Mouse (Mus musculus): ENCODE results near the gene Chmp1a.
"Not testable (repeated sequence)": the region's sequence is repeated elsewhere in the genome, so short reads cannot be mapped to it uniquely, and the experiment has no call there.

The Chmp1a gene

DNA sequence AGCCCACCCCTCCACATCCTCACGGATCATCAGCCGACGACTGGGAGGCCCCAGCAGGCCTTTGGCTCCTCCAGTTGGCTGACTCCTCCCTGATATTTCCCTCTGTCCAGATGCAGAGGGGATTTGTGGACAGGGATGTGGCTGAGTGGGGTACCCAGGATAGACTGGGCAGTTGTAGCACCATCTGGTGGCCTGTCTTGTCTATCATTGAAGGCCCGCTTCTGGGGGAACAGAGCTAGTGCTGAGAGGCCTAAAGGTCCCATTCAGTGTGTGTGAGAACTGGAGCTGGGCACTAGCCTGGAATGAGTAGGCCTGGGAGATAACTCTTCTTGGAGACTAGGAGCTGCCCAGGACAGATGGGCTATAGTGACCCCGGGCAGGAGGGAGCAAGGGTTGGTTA, 19.2 kb upstream of the Chmp1a start:
- no peak for DNase-seq

DNA sequence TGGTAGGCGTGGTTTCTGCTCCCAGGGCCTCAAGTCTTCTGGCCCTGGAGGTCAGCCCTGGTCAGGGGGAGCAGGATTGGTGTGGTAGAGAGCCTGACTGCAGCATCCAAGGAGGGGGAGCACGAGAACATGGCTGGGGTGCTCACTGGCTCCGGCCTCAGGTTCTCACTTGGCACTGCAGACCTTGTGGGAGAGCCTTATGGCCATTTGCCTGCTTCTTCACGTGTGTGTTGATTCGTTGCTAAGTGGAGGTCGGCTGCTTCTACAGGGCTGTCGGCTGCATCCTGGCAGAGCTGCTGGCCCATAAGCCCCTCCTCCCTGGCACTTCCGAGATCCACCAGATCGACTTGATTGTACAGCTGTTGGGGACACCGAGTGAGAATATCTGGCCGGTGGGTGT, 17.8 kb upstream of the Chmp1a start:
- not testable (repeated sequence) for DNase-seq

DNA sequence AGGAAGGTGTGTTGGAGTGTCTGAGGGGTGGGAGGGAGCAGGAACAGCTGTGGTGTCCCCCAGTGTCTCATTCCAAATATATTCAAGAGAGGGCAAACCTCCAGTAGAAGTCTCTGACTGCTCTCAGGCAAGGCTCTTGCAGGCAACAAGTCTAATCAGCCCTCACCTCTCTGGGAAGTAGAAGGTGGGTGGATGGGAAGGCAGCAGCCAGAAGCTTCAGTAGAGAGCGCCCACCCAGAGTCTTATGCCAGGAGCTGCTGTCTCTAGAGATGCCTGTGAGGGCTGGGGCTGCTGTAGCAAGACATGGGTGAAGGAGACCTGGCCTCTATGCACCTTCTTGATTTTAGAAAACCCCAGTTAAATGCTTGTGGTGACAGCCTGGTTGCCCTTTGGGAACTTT, 15.9 kb upstream of the Chmp1a start:
- DNase-seq: peak; percentile 48

DNA sequence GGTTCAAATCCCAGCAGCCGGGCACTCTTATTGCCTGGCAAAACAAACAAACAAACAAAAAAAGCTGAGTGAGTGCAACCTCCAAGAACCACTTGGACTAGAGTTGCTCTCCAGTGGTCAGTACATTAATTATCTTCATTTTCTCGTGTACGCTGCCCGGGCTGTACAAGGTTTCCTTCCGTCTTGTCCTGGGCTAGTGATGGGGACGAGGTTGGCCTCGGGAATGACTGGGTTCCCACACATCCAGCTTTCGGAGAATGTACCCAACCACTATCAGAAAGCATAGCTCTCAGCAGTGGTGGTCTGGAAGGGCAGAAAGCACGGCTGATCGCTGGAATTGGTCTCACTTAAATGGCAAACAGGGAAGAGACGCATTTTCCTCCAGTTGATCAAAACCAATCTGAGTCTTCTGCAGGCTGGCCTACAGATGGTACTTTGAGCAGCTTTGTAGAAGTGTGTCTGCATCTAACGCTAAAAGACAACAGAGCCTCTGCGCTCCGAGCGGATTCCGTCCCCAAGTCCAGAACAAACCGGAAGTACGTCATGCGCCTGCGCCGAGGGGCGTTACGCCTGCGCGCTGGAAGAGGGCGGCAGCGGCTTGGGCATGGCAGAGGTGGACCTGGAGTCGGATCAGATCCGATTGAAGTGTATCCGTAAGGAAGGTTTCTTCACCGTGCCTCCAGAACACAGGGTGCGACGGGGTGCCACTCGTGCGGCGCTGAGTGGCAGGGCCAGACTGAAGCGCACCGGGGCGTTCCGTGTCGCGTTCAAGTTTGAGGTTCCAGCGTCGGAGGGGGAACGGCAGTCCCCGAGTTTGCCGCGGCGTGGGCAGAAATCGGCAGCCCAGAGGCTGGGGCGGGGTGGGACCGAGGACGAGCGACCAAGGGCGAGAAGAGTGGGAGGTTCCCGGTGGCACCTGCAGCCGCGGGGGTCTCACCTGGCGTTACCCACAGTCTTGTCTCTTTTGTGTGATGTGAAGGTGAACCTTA, 12.0 kb upstream of the Chmp1a start, which contains the start of gene Cdk10:
Gene Cdk10, plus strand, starts transcription at position 565 of the 989 bp plus-strand sequence.
- DNase-seq: peak; percentile 96

DNA sequence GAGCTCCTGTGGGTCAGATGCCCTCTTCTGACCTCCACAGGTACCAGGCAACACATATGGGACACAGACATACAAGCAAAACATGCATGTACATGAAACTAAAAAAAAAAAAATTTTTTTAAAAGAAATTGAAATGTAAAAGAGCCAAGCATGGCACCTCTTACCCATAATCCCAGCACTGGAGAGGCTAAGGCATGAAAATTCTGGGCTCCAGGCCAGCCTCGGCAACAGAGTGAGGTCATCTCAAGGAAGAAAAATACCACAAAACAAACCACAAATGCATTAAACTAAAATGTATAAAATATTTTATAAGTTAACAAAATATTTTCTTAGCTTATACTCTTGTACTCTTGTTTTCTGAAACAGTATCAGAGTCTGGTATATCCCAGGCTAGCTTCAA, 8.4 kb upstream of the Chmp1a start:
- DNase-seq: no peak

DNA sequence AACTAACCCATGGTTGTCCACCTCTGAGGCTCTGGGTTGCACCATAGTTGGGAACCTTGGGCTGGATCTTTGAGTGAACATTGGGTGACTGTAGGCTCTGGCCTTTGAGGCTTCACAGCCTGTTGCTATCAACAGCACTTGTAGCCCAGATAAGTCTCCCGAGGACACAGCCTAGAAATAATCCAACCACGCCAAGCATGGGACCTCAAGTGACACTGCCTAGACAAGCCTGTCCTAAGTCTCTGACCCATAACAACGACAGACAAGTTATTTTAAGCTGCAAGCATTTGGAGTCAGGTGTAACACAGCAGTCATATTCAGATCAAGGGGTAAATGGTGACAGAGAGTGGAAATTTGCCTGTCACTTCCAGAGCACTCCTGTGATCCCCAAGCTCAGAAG, 2.9 kb upstream of the Chmp1a start:
- no peak for DNase-seq

DNA sequence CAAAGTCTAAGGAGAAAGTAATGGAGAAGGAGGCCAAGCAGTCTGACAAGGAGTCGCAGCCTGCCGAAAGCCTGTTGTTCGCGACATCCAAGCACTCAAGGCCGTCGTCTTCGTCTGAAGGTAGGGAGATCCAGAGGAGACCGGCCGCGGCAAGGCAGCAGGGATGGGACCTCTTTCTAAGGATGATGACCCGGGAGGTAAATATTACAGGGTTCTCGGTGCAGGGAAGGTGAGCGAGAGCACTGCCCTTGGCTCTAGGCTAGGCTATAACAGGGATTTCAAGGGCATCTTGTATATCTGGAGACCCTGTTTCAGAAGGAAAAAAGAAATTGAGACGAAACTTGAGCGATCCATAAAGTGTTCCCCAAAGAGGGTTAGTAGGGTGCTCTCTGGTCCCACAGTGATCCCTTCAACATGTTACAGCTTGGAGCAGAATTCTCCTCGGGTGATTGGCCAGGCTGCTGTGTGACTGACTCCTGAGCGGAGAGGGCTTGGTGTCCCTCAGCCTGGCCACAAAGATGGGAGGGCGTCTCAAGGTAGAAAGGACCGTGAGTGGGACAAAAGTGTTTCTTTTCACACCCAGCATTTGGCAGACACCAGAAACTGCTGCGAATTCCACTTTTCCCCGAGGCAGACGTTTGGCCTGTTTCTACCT, 682 bp upstream of the Chmp1a start:
- DNase-seq: no peak

DNA sequence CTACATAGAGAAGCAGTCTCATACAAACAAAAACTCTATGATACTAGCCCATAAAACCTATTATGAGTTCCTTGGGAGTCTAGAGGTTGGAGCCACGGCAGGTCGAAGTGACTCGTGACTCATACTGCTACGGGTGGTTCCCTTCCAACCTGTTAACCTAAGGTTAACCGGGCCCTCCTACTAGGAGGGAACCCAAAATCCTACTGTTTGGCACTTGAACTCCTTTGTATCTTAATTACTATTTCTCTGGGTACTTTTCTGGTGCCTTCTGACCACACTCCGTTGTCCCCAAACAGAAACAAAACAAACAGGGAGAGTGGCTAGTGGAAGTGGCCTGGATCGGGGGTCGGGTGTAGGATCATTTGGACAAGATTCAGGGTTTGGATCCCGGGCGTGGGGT, 687 bp downstream of the Chmp1a start:
- DNase-seq: no peak

DNA sequence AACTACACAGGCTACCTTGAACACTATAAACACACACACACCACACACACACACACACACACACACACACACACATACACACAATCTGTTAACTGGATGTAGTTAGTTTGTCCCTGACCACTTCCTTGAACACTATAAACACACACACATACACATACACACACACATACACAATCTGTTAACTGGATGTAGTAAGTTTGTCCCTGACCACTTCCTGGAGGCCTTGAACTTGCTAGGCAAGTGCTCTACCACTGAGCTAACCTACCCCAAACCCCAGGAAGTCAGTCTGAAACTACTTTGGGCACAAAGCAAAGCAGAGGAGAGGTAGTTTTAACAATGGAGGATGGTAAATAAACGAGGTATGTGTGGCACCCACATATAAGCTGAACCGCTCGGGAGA, 9.0 kb downstream of the Chmp1a start:
- DNase-seq: no peak

DNA sequence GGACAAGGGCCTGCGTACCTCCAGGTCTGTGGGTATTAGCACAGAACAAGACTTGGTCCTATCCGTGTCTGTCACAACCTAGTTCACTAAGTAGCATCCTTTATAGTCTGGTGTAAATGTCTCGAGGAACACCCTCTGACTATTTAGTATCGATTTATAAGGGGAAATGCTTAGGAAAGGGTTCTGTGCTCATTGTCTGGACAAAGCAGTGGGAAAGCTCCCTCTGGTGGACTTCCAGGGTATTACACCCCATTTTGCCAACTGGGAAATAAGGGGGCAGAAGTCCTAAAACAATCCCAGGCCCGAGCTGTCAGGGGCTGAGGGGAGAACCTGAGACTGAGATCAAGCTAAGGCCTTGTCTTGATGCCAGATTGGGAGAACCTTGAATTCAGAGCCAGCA, 10.3 kb downstream of the Chmp1a start:
- peak; percentile 52 for DNase-seq

DNA sequence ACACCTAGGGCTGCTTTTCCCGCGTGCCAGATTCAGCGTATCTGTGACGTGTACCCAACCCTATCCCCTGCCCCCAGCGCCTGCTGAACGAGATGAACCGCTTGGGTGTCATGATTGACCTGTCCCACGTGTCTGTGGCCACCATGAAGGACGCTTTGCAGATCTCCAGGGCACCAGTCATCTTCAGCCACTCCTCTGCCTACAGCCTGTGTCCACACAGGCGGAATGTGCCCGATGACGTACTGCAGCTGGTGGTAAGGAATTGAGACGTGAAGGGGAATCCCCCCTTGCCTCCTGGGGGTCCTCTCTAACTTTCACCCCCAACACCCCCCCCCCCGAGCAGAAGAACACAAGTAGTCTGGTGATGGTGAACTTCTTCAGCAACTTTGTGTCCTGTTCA, 12.7 kb downstream of the Chmp1a start:
- DNase-seq: no peak

DNA sequence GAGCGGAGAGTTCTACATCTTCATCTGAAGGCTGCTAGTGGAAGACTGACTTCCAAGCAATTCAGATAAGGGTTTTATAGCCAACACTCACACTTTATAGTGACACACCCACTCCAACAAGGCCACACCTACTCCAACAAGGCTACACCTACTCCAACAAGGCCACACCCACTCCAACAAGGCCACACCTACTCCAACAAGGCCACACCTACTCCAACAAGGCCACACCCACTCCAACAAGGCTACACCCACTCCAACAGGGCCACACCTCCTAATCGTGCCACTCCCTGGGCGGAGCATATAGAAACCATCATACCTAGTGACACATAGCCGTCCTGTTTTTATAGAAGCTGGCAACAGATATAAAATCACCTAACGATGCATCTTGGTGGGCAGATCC, 15.5 kb downstream of the Chmp1a start:
- not testable (repeated sequence) for DNase-seq

DNA sequence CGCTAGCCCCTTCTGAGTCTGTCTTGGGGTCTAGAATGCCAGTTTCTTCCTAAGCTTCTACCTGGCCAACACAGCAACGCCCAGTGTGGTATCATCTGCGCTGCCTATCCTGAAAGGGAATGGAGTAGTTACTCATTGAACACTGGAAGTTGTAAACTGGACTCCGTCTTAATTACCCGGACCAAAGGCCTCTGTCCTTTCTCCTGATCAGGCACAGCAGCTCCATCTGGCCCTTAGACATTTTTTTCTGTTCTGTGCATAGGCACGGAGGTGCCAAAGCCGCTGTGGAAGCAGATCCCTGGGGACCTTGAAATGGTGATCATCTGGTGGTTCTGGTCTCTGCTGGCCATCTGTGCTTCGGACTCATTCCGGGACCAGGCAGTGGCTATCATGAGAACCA, 18.8 kb downstream of the Chmp1a start:
- no peak for DNase-seq

DNA sequence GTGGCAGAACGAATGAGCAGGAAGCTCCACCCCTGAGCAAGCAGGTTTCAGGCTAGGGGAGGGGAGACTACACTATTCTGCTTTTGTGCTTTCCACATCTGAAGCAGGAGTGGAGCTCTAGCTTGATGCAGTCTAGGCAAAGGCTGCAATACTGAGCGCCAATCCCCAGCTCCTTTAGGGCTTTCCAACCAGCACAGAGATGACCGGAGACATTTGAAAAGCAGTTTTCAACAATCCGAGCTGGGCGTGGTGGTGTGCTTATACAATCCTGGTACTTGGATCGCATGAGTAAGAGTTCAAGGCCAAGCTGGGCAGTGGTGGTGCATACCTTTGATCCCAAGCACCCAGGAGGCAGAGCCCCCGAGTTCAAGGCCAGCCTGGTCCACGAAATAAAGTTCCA, 20.7 kb downstream of the Chmp1a start:
- no peak for DNase-seq

DNA sequence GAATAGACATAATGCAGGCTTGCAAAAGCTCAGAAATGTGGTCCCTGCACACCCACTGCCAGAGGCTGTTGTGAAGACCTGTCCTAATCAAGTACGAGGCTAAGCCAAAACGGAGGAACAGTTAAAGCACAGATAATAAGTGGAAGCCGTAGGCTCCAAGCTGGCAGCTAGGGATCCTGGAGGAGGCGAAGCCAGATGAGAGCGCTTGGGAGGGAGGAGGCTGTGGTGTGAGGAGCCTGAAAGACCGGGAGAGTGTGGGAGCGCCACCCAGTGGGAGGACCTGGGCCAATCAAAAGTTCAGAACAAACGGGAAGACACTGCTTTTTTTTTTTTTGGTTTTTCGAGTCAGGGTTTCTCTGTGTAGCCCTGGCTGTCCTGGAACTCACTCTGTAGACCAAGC, 21.9 kb downstream of the Chmp1a start:
- DNase-seq: peak; percentile 82

DNA sequence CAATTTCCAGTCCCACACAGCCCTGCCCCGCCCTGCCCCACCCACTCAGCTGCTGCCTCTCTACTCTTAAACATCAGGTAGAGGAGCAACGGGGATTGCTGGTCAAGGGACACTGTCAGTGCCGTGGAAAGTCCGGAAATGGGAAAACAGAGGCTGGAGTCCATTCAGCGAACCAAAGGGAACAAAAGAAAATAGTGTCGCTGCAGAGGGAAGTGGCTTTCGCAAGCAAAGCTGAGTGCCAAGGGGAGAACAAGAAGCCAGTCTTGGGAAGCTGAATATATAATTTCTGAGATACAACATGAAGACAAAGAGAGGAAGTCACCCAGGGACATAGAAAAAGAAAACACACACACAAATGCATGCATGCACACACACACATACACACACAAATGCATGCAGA, 23.7 kb downstream of the Chmp1a start:
- DNase-seq: no peak

DNA sequence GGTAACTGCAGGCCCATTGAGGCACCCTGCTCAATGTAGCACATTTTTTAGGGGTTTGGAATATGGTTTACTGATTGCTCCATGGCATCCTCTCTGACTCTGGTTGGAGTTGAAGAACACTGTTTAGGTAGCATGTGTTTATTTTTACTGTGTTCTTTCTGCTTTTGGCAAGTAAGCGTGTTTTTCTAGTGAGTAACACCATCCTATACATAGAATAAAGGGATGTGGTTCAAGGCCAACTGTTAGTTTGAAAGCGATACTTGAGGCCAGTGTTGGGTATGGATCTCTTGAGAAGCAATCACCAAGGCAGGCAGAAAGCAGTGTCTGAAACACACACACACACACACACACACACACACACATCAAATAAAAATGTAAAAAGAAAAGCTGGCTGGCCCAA, 24.6 kb downstream of the Chmp1a start:
- DNase-seq: no peak

DNA sequence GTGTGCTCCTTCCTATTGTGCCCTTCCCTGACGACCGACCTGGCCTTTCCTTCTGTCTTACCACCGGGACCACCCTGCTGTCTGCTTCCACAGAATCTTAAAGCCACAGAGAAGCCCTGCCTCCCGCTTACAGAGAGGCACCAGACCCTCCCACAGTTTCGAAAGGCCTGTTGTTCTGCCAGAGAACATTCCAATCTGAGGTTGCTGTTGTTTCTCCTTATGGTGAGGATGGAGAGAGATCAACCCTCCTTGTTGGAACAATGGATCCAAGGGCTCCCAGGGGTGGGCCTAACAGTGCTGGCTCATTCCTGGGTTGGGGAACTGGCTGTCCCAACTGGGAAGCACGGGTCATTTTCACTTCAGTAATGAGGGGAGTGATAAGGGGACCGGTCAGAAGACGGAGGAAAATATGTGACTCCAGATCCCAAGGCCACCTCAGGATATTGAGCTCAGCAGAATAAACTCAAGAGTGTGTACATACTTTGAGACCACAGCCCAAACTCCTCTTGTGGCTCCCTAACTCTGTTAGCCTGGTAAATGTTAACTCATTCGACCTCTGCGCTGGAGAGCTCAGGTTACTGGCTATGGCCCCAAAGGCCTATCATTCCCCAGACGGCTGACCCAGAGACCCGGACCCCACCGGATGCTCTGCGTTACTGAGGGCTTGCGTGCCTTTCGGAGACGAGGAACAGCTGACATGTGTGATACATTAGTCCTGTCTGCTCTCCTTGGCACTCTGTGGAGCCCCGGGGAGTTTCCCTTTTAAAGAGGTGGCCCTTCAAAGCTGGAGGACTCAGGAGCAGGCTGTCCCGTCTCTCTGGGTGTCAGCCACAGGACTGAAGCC, 26.8 kb downstream of the Chmp1a start, which contains the start of gene Dpep1:
Gene Dpep1, plus strand, starts transcription at position 677 of the 844 bp plus-strand sequence.
- DNase-seq: no peak

DNA sequence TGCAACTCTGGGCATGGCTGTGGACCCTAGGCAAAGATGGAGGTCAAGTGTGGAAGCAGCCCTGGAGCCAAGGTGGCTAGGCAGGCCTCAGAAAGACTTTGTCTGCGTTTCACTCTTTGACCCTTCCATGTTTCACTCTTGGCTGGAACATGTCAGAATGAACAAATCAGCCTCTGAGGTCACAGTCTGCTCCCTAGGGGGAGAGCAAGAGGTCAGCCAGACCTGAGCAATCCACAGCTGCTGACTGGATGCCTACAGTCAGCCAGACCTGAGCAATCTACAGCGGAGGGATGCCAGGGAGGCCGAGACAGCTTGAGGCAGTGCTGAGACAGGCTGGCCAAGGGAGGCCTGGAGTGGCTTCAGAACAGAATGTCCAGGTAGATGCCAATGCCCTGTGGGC, 31.2 kb downstream of the Chmp1a start:
- DNase-seq: no peak

DNA sequence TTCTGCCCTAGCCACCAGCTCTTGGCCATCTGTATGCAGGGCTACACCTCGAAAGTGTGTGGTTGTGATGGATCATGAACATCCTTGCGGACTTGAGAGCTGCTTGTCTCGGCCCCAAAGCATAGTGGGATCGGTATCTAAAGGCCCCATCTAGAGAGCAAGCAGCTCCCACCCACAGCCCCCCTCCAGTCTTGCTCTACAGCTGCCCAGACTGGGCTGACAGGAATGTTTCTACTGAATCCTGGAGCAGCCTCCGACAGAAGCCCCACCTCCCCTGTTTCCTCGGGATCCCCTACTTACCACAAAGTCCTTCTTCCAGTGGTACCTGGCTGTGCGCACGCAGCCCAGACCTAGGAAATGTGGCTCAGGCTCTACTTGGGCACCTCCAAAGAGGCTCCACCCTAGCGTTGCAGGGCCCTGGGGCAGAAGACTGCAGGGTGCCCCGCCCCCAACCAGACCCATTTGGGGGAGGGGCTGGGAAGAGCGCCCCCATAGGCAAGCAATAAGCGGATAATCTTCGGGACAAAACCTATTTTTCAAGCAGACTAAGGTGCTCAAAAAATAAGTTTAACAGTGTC, 54.6 kb downstream of the Chmp1a start, which contains the start of gene Sult5a1:
Gene Sult5a1, minus strand, starts transcription at position 428 of the 578 bp plus-strand sequence.
- DNase-seq: no peak

DNA sequence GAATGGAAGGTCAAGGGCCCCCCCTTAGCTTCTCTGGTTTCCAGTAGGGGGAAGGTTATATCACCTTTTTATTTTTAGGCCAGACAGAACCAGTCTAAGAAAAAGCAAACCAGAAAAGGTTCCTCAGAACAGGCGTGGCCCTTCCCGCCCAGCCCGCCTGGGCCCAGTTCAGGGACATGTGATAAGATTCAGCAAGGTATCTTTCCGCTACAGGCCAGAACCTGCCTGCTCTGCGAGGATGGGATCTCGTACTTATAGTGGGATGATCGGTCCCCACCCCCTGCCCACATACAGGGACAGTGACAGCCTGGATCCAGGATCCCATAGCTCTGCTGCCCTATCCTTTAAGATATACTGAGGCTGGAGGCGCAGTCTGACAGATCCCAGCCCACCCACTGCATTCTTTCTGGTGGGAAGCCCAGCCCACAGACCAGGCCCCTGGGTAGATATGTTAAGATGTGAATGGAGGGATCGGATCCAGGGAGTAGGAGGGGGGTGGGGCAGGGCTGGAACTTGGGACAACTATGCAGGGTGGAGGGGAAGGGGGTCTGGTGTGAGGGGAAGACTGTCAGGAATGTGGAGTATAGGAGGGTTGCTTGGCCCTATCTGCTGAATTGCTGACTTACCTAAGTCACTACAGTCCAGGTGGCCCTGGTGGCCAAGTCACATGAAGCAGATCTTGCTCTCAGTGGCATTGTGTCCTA, 56.3 kb downstream of the Chmp1a start:
- no peak for DNase-seq

DNA sequence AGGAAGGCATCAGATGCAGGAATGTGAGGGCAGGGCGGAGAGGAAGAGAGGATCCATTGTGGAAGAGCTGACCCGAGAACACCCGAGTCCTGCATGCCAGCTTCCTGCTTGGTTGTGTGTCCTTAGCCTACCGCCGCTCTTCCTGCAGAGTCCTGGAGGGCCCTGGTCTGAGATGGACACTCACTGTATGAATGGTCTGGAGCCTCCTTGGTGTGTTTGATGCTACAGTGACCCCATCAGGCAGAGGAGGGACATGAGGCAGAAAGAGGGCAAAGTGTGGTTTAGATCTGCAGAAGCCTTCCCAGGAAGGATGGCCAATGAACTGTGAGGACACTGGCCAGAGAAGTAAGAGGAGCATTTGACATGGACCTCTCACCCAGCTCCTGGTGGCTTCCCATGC, 57.4 kb downstream of the Chmp1a start:
- no peak for DNase-seq
